Mouse (Mus musculus) heart, postnatal 0 days (tissue): ENCODE results near the gene Slc25a27.

Source experiments
- CTCF ChIP-seq: IDR thresholded peaks from 2 replicates; pipeline ENCODE4 v1.5.1; 2016; ENCODE audit warnings: antibody characterized with exemption, control low read depth, low read depth
- EP300 ChIP-seq: IDR thresholded peaks from 2 replicates; pipeline ENCODE4 v1.6.1; 2016; ENCODE audit warnings: antibody characterized with exemption, low read depth

DNA sequence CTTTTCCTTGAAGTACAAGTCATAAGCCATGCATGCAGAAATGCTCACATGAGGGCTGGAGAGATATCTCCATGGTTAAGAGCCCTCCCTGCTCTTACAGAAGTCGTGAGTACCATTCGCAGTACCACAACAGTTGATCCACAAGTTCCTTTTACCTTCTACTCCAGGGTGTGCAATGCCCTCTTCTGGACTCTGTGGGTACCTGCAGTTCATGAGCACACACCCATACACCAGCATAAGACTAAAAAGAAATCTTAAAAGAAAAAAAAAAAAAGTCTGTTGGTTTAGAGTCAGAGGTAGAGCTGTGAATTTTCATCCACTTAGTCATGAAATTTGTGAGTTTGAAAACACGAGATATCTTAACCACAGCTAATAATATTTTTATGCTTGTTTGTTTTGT is 39.7 kb upstream of the Slc25a27 start:
- TF ChIP-seq CTCF (no peak), EP300 (no peak)
